Mouse (Mus musculus) limb, embryonic 12.5 days (tissue): ENCODE measurements around the gene Olfr1371. TPM values are rescaled to one million over a fixed set of nuclear protein-coding genes. Genes with fewer than 3 reads are reported as not detected.

Experiments used
- ATAC-seq: fragments of 200-750 bp; cut with Nextera tagmentation; 2 replicates; pipeline ENCODE4 v1.8.0; 2017; ENCODE audit warnings: low read depth, moderate TSS enrichment; ENCODE audit not compliant: insufficient number of reproducible peaks, insufficient read depth, low FRiP score, low TSS enrichment
- H3K27ac ChIP-seq: fragments of 300-500 bp; sonication (generic); 2 replicates; pipeline ENCODE4 v1.5.1; 2016; ENCODE audit warnings: mild to moderate bottlenecking, moderate library complexity
- H3K27me3 ChIP-seq: fragments of 300-500 bp; sonication (generic); 2 replicates; pipeline ENCODE4 v1.6.1; 2016; ENCODE audit warnings: mild to moderate bottlenecking, moderate library complexity
- H3K36me3 ChIP-seq: fragments of 300-500 bp; sonication (generic); 2 replicates; pipeline ENCODE4 v1.6.1; 2016; ENCODE audit warnings: mild to moderate bottlenecking, moderate library complexity
- H3K4me1 ChIP-seq: fragments of 300-500 bp; sonication (generic); replicated peaks from 2 replicates; pipeline ENCODE4 v1.6.1; 2016
- H3K4me2 ChIP-seq: fragments of 300-500 bp; sonication (generic); 2 replicates; pipeline ENCODE4 v1.6.1; 2016; ENCODE audit warnings: mild to moderate bottlenecking, moderate library complexity
- H3K4me3 ChIP-seq: fragments of 300-500 bp; sonication (generic); replicated peaks from 2 replicates; pipeline ENCODE4 v1.5.1; 2016; ENCODE audit warnings: mild to moderate bottlenecking
- H3K9ac ChIP-seq: fragments of 300-500 bp; sonication (generic); replicated peaks from 2 replicates; pipeline ENCODE4 v1.6.1; 2016; ENCODE audit warnings: mild to moderate bottlenecking, moderate library complexity
- H3K9me3 ChIP-seq: fragments of 300-500 bp; sonication (generic); 2 replicates; pipeline ENCODE4 v1.6.1; 2016; ENCODE audit warnings: mild to moderate bottlenecking, moderate library complexity
- WGBS: fragments of 180-500 bp; shearing (Covaris S2); methylation state at CpG from one replicate; pipeline ENCODE4 v1.1.7; 2016; 5-methylcytosine and 5-hydroxymethylcytosine counted together
- polyA plus RNA-seq: library from polyadenylated mRNA; unstranded; fragments of >200 nt; fragmentation: Nextera tagmentation; extraction: Ambion mirVana; gene quantifications from 2 replicates; pipeline ENCODE4 v1.2.1, GENCODE M21; 2016

Gene Olfr1371
- not detected in 2 replicates for polyA plus RNA-seq

GRCm38 (mm10) chr11:52213887-52214286 is at the start of gene Olfr1371:
Olfr1371 (minus strand) TSS chr11:52213987.
- H3K36me3 ChIP-seq, result no peaks in the 10 kb centered on the region
- no peaks in the 10 kb centered on the region for H3K4me1 ChIP-seq
- no peaks in the 10 kb centered on the region for H3K9me3 ChIP-seq
- no peak for ATAC-seq
- no peak within 1 kb of the TSS for H3K4me2 ChIP-seq
- no peak within 1 kb of the TSS for H3K4me3 ChIP-seq
- no peaks in the 10 kb centered on the region for H3K27me3 ChIP-seq
- no peak within 1 kb of the TSS for H3K9ac ChIP-seq
- H3K27ac ChIP-seq, result no peak within 1 kb of the TSS

- Histone ChIP-seq H3K27ac (no peak overlapping the region), H3K4me3 (no peak overlapping the region), H3K9ac (no peak overlapping the region), H3K4me2 (no peak overlapping the region), H3K9me3 (no peaks in the 10 kb centered on the region), H3K27me3 (no peaks in the 10 kb centered on the region), H3K4me1 (peaks cover 26% of the 10 kb centered on the region), H3K36me3 (peaks cover 25% of the 10 kb centered on the region; the same call in 1 of the 2 replicates)
- ATAC-seq, result no peak
- WGBS, result 90% methylated on average over 11 of the region's 11 CpGs
Observed at GRCm38 (mm10) chr11:52262338-52262737, 48.6 kb upstream of the Olfr1371 start.

- 57% methylated on average over 5 of the region's 5 CpGs for WGBS
- Histone ChIP-seq H3K9me3 (no peaks in the 10 kb centered on the region), H3K4me1 (peaks cover 26% of the 10 kb centered on the region), H3K27me3 (no peaks in the 10 kb centered on the region), H3K4me3 (no peak overlapping the region), H3K27ac (no peak overlapping the region), H3K9ac (no peak overlapping the region), H3K4me2 (no peak overlapping the region), H3K36me3 (peaks cover 28% of the 10 kb centered on the region; the same call in 1 of the 2 replicates)
- ATAC-seq, result no peak
Observed at GRCm38 (mm10) chr11:52261937-52262336, 48.1 kb upstream of the Olfr1371 start.

DNA sequence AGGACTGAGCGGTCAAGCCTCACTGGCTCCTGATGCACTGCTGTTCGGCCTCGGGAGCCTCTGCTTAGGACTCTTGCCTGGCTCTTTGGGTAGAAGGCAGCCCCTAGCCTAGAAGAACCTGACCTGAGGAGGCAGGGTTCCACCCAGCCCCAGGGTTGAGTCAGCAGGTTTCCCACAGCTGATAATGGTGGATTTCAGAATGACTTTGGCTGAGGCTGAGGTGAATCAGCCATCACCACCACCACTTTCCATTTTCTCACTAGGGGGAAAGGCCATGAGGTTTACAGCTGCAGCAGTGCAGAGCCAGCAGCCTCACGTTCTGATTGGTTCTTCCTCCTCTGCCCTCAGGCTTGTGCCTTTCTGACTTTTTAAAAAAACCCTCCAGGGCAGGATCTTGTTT is 47.1 kb upstream of the Olfr1371 start:
- WGBS, result 89% methylated on average over 4 of the region's 4 CpGs
- Histone ChIP-seq H3K36me3 (peaks cover 36% of the 10 kb centered on the region; the same call in 1 of the 2 replicates), H3K9me3 (no peaks in the 10 kb centered on the region), H3K4me3 (no peak overlapping the region), H3K4me1 (peaks cover 17% of the 10 kb centered on the region), H3K4me2 (no peak overlapping the region), H3K9ac (no peak overlapping the region), H3K27me3 (no peaks in the 10 kb centered on the region), H3K27ac (no peak overlapping the region)
- ATAC-seq, result no peak

DNA sequence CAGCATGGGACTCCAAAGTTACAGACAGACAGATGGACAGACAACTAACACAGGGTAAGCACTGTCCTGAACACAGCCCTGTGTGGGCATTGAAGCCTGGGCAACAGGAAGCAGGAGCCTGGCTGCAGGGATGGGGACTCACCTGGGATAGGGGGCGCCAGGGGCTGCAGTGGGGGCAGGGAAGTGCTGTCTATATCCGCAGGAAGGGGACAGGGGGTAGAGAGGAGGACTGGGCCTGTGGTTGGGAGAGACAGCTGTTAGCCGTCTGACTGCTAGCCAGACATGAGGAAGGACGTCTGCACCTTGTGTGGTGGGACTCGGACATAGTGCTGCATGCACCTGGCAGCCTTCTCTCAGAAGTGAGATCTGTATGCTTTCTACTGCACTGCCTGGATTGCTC is 44.9 kb upstream of the Olfr1371 start:
- ATAC-seq, result no peak
- Histone ChIP-seq H3K9me3 (no peaks in the 10 kb centered on the region), H3K36me3 (peaks cover 36% of the 10 kb centered on the region; the same call in 1 of the 2 replicates), H3K4me3 (no peak overlapping the region), H3K9ac (no peak overlapping the region), H3K4me2 (no peak overlapping the region), H3K27ac (no peak overlapping the region), H3K27me3 (no peaks in the 10 kb centered on the region), H3K4me1 (peaks cover 5% of the 10 kb centered on the region)
- 68% methylated on average over 5 of the region's 5 CpGs for WGBS

GRCm38 (mm10) chr11:52257376-52257775 is 43.6 kb upstream of the Olfr1371 start:
- Histone ChIP-seq H3K4me3 (no peak overlapping the region), H3K4me2 (no peak overlapping the region), H3K27ac (no peak overlapping the region), H3K4me1 (peaks cover 5% of the 10 kb centered on the region), H3K36me3 (peaks cover 41% of the 10 kb centered on the region; the same call in 1 of the 2 replicates), H3K27me3 (no peaks in the 10 kb centered on the region), H3K9ac (no peak overlapping the region), H3K9me3 (no peaks in the 10 kb centered on the region)
- ATAC-seq, result no peak
- 81% methylated on average over 3 of the region's 3 CpGs for WGBS

DNA sequence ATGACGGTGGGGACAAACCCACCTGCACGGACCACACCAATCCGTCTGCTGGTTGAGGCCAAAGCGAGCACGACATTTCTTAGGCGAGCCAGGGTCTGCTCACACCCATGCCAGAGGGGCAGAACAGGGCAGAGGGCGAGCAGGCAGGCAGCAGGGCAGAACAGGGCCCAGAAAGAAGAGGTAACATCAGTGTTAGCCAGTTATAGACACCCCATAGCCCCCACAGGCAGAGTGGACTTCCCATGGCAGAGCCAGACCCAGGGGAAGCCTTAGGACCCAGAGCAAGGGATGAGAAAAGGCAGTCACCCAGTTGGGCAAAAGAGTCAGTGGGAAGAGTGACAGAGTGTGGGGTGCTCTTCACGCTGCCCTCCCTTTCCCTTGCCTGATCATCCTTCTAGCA is 41.3 kb upstream of the Olfr1371 start:
- no peaks in the 10 kb centered on the region for H3K27me3 ChIP-seq
- no peak overlapping the region for H3K27ac ChIP-seq
- H3K36me3 ChIP-seq, result peaks cover 48% of the 10 kb centered on the region; the same call in 1 of the 2 replicates
- whole genome bisulfite sequencing, result 91% methylated on average over 8 of the region's 8 CpGs
- no peak for ATAC-seq
- H3K4me3 ChIP-seq, result no peak overlapping the region
- H3K9me3 ChIP-seq, result no peaks in the 10 kb centered on the region
- H3K4me2 ChIP-seq, result no peak overlapping the region
- H3K9ac ChIP-seq, result no peak overlapping the region
- peaks cover 3% of the 10 kb centered on the region for H3K4me1 ChIP-seq

- Histone ChIP-seq H3K4me2 (no peak overlapping the region), H3K4me1 (no peaks in the 10 kb centered on the region), H3K9ac (no peak overlapping the region), H3K36me3 (peaks cover 47% of the 10 kb centered on the region), H3K9me3 (no peaks in the 10 kb centered on the region), H3K27ac (0 out of 2 replicates have a peak overlapping the region, but pooled peaks have one; percentile 12), H3K27me3 (no peaks in the 10 kb centered on the region), H3K4me3 (no peak overlapping the region)
- ATAC-seq, result no peak
- WGBS, result 65% methylated on average over 11 of the region's 11 CpGs
Observed at GRCm38 (mm10) chr11:52253674-52254375, 40.0 kb upstream of the Olfr1371 start.

GRCm38 (mm10) chr11:52252692-52253091 is 38.9 kb upstream of the Olfr1371 start:
- WGBS, result 73% methylated on average over 1 of the region's 1 CpGs
- H3K9me3 ChIP-seq, result no peaks in the 10 kb centered on the region
- no peak overlapping the region for H3K27ac ChIP-seq
- no peaks in the 10 kb centered on the region for H3K27me3 ChIP-seq
- peaks cover 54% of the 10 kb centered on the region for H3K36me3 ChIP-seq
- H3K4me1 ChIP-seq, result no peaks in the 10 kb centered on the region
- ATAC-seq, result no peak
- H3K4me2 ChIP-seq, result no peak overlapping the region
- no peak overlapping the region for H3K4me3 ChIP-seq
- no peak overlapping the region for H3K9ac ChIP-seq

DNA sequence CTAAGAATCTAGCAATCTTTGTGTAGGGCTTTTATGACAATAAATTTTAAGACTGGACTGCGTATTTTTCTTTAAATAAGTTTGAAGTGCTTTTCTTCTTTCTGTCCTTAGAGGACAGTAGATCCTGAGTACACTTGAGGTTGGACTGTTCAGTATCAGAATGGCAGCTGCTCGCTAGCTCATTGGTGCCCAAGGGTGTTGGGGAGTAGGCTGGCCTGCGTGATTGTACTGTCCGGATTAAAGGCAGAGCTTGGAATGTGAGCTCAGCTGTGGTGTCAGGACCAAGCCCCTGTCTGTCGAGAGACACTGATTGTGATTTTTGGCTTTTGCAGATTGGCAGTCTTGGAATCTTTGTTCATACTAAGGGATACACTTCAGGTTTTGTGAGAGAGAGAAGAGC is 38.0 kb upstream of the Olfr1371 start:
- Histone ChIP-seq H3K9me3 (no peaks in the 10 kb centered on the region), H3K4me3 (no peak overlapping the region), H3K27ac (no peak overlapping the region), H3K4me1 (no peaks in the 10 kb centered on the region), H3K27me3 (no peaks in the 10 kb centered on the region), H3K9ac (no peak overlapping the region), H3K4me2 (no peak overlapping the region), H3K36me3 (peaks cover 56% of the 10 kb centered on the region)
- no peak for ATAC-seq
- 79% methylated on average over 5 of the region's 5 CpGs for WGBS

DNA sequence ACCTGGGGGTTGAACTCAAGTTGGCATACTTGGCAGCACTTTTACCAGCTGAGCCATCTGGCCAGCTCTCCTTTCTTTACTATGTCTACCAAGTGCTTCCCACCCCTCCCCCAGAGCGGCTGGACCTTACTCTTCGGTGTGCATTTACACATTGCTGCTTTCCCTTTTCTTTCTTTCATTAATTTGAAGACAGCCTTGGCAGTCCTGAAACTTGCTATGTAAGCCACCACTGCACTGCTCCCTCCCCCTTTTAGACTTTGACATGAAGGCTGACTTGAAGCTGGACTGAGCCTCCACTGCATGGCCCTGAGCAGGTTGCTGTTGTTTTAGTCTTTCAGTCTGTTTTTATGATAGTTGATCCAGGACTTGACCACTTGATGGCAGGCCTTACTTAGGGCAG is 35.7 kb upstream of the Olfr1371 start:
- WGBS, result 91% methylated on average over 2 of the region's 2 CpGs

More for the DNA sequence above, 35.7 kb upstream of the Olfr1371 start:
- ATAC-seq, result no peak
- H3K9ac ChIP-seq, result no peak overlapping the region
- no peaks in the 10 kb centered on the region for H3K9me3 ChIP-seq
- no peaks in the 10 kb centered on the region for H3K4me1 ChIP-seq
- no peak overlapping the region for H3K4me2 ChIP-seq
- no peak overlapping the region for H3K4me3 ChIP-seq
- H3K27ac ChIP-seq, result no peak overlapping the region
- H3K36me3 ChIP-seq, result peaks cover 64% of the 10 kb centered on the region
- no peaks in the 10 kb centered on the region for H3K27me3 ChIP-seq
